In the genomic region with DNA sequence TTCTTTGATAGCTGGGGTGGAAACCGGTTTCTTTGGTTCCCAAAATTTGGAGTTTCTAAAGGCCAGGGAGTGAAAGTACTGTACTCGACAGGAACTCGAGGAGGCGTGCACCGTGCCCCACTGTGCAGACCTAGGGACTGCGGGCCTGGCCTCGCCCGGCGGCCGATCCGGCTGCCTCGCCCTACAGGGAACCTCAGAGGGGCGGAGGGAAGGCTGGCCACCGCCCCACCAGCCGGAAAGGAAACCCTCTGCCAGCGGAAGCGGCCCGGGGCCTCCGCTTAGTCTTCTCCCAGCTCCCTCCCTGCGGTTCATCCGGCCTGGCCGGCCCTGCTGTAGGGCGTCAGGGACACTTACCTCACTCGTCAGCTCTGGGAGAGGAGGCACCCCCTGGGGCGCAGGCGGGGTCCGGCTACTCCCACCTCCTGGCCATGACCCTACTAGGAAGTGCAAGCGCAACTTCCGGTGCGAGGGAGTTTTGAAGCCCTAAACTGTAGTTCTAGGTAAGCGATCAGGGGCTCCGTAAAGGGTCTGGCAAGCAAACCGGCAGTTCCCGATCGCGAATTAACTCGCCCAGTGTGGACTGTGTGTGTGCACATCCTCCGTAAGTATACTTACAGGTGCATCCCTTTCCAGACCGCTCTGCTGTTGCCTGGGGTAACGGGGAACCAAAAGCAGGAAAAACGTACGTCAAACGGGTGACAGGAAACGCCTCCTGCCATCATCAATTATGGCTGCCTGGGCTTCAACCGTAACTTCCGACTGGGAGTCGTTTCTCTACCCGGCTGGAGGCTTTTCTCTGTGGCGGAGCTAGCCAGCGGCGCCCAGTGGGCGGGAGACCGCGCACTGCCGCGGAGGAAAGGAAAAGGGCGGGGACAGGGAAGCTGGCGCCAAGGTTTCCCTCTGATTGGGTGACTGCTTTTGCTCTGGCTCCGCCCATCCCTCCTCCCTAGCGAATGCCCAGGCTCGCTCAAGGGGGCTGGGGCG, we compare ENCODE assay signal across 2 mouse cellular contexts.
A peak's percentile ranks its signal among the peaks of the same experiment; 100 is the strongest.
TF ChIP-seq lines count a peak whose summit lies in the region.

A gene (plus strand): TSS at position 505 of the 984 bp plus-strand sequence.
A gene (minus strand): TSS at position 826 of the 984 bp plus-strand sequence.

TF ChIP-seq in C2C12, 6 proteins besides CTCF, POLR2A, EP300 and RAD21 (continued from another document):
- TF ChIP-seq MYOG (IDR thresholded peaks at IDR 0.05; ENCODE audit: control insufficient read depth, extremely low read depth, insufficient read length): no peak

TF ChIP-seq in myocyte, 11 proteins besides CTCF, POLR2A, EP300 and RAD21 (continued from another document):
- peak in 1 of 3 experiments; percentile 18 for TF ChIP-seq MYOG (IDR thresholded peaks at IDR 0.05; ENCODE audit: control insufficient read depth in 1 of 3, insufficient read depth in 1 of 3, insufficient read length in 2 of 3, low read depth in 2 of 3)
- peak; percentile 16 for TF ChIP-seq REST (IDR thresholded peaks at IDR 0.05; ENCODE audit: insufficient read depth, insufficient read length)
- TF ChIP-seq POLR2AphosphoS2 (IDR thresholded peaks at IDR 0.05; ENCODE audit: insufficient read length, low read depth): peak; percentile 95
- no peak for TF ChIP-seq TCF12 (IDR thresholded peaks at IDR 0.05; ENCODE audit: insufficient read depth, poor library complexity, severe bottlenecking)
- no peak for TF ChIP-seq USF1 (IDR thresholded peaks at IDR 0.05; ENCODE audit: low read depth)
- TF ChIP-seq MAX (IDR thresholded peaks at IDR 0.05; ENCODE audit: low read depth): no peak
- no peak for TF ChIP-seq TCF3 (IDR thresholded peaks at IDR 0.05; ENCODE audit: insufficient read length, low read depth)
- TF ChIP-seq MYOD1 (IDR thresholded peaks at IDR 0.05; ENCODE audit: control insufficient read depth in 1 of 3, insufficient read length in 2 of 3, low read depth in 2 of 3): peak in 1 of 3 experiments; percentile 28
- TF ChIP-seq E2F4 (IDR thresholded peaks at IDR 0.05; ENCODE audit: insufficient read depth): peak; percentile 70
- peak; percentile 81 for TF ChIP-seq SRF (IDR thresholded peaks at IDR 0.05; ENCODE audit: control insufficient read depth, insufficient read length, low read depth)
TF ChIP-seq in myocyte: peak in this region for 6.
